Mouse (Mus musculus) hindbrain, embryonic 12.5 days (tissue): ENCODE data around the gene Zxdc. TPM values are rescaled to one million over a fixed set of nuclear protein-coding genes. Genes with fewer than 3 reads are reported as not detected.

Experiments
- ATAC-seq: fragments of 200-750 bp; cut with Nextera tagmentation; 2 replicates; pipeline ENCODE4 v1.8.0; 2017; ENCODE audit warnings: moderate TSS enrichment; ENCODE audit not compliant: low FRiP score
- H3K27ac ChIP-seq: fragments of 300-500 bp; sonication (generic); 2 replicates; pipeline ENCODE4 v1.5.1; 2016; ENCODE audit warnings: mild to moderate bottlenecking
- H3K27me3 ChIP-seq: fragments of 300-500 bp; sonication (generic); 2 replicates; pipeline ENCODE4 v1.6.1; 2016; ENCODE audit warnings: mild to moderate bottlenecking
- H3K36me3 ChIP-seq: fragments of 300-500 bp; sonication (generic); 2 replicates; pipeline ENCODE4 v1.6.1; 2016; ENCODE audit warnings: mild to moderate bottlenecking
- H3K4me1 ChIP-seq: fragments of 300-500 bp; sonication (generic); 2 replicates; pipeline ENCODE4 v1.6.1; 2016
- H3K4me2 ChIP-seq: fragments of 300-500 bp; sonication (generic); replicated peaks from 2 replicates; pipeline ENCODE4 v1.6.1; 2016; ENCODE audit warnings: mild to moderate bottlenecking
- H3K4me3 ChIP-seq: fragments of 300-500 bp; sonication (generic); 2 replicates; pipeline ENCODE4 v1.5.1; 2016; ENCODE audit warnings: mild to moderate bottlenecking
- H3K9ac ChIP-seq: fragments of 300-500 bp; sonication (generic); 2 replicates; pipeline ENCODE4 v1.6.1; 2016; ENCODE audit warnings: mild to moderate bottlenecking, moderate library complexity
- H3K9me3 ChIP-seq: fragments of 300-500 bp; sonication (generic); replicated peaks from 2 replicates; pipeline ENCODE4 v1.6.1; 2016; ENCODE audit warnings: mild to moderate bottlenecking
- WGBS: fragments of 180-500 bp; shearing (Covaris S2); methylation state at CpG from one replicate; pipeline ENCODE4 v1.1.7; 2016; 5-methylcytosine and 5-hydroxymethylcytosine counted together
- polyA plus RNA-seq: library from polyadenylated mRNA; unstranded; fragments of >200 nt; fragmentation: Nextera tagmentation; extraction: Ambion mirVana; gene quantifications from 2 replicates; pipeline ENCODE4 v1.2.1, GENCODE M21; 2016

Gene Zxdc
- polyA plus RNA-seq, 1 experiment from 2014 or later: 16.4 TPM

DNA sequence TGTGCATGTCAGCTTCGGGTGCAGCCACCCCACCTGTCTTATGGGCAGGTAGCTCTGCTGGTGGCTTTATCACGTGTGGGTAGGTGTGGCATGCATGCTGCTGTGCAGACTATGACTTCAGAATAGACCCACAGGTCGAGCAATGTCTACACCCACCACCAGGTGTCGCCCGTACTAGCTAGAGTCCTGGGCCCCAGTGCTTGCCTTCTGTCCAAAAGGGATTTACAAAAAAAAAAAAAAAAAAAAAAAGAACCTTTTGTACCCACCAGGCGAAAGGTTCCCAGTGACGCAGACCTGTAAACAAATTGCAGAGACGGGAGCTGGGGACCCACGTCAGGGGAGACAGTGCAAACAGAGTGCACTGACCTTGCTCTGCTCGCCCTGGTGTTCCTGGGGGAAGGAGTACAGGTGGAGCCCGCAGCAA, 65.9 kb downstream of the Zxdc start:
- Histone ChIP-seq H3K4me3 (no peak overlapping the region), H3K27me3 (no peaks in the 10 kb centered on the region), H3K9me3 (no peaks in the 10 kb centered on the region), H3K27ac (no peak overlapping the region), H3K4me2 (no peak overlapping the region), H3K9ac (no peak overlapping the region), H3K4me1 (no peaks in the 10 kb centered on the region), H3K36me3 (no peaks in the 10 kb centered on the region)
- peak; percentile 72 for ATAC-seq
- WGBS: 15% methylated on average over 11 of the region's 11 CpGs

GRCm38 (mm10) chr6:90436192-90436907, 67.1 kb downstream of the Zxdc start:
- Histone ChIP-seq H3K4me2 (no peak overlapping the region), H3K27me3 (no peaks in the 10 kb centered on the region), H3K27ac (no peak overlapping the region), H3K36me3 (no peaks in the 10 kb centered on the region), H3K4me1 (no peaks in the 10 kb centered on the region), H3K4me3 (no peak overlapping the region), H3K9me3 (no peaks in the 10 kb centered on the region), H3K9ac (no peak overlapping the region)
- no peak for ATAC-seq
- 87% methylated on average over 10 of the region's 10 CpGs for WGBS

DNA sequence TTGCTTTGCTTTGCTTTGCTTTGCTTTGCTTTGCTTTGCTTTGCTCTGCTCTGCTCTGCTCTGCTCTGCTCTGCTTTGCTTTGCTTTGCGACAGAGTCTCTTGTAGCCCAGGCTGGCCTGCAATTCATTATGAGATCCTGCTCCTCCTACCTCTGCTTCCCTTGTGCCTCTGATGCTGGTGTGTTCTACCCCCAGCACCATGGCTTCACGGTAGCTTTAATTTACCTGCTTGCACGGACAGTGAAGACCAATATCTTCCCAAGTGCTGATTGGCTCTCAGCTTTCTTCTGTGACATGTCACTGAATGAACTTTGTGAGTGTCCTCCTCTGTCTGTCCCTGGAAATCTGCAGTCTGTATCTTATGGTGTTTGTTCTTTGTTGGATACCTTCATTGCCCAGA, 67.7 kb downstream of the Zxdc start:
- Histone ChIP-seq H3K9ac (no peak overlapping the region), H3K4me2 (no peak overlapping the region), H3K4me1 (no peaks in the 10 kb centered on the region), H3K36me3 (no peaks in the 10 kb centered on the region), H3K27me3 (no peaks in the 10 kb centered on the region), H3K4me3 (no peak overlapping the region), H3K27ac (no peak overlapping the region), H3K9me3 (no peaks in the 10 kb centered on the region)
- WGBS: 89% methylated on average over 3 of the region's 3 CpGs
- ATAC-seq: no peak

- WGBS: 30% methylated on average over 4 of the region's 4 CpGs
- H3K4me2 ChIP-seq: no peak overlapping the region
- no peaks in the 10 kb centered on the region for H3K27me3 ChIP-seq
- no peak overlapping the region for H3K4me3 ChIP-seq
- no peaks in the 10 kb centered on the region for H3K9me3 ChIP-seq
- peak; percentile 74 for ATAC-seq
- H3K36me3 ChIP-seq: no peaks in the 10 kb centered on the region
- H3K9ac ChIP-seq: no peak overlapping the region
- peaks cover 7% of the 10 kb centered on the region for H3K4me1 ChIP-seq
- peak overlapping the region; percentile 57 for H3K27ac ChIP-seq
Measured at GRCm38 (mm10) chr6:90446883-90447282, 77.6 kb downstream of the Zxdc start.

DNA sequence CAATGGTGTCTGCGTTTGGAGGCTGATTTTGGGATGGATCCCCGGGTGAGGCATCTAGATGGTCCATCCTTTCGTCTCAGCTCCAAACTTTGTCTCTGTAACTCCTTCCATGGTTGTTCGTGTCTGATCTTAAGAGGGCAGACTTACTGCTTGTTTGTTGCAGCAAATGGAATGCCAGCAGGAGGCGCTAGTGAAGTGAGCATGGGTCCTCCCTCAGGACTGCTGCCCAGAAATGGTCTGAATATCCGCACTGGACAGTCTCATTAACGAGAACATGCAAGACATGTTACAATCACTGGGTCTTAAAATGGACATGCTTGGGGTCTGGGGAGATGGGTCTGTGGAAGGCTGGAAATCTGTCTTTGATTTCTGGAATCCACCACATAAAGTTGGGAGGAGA, 80.9 kb downstream of the Zxdc start:
- Histone ChIP-seq H3K4me3 (no peak overlapping the region), H3K9ac (no peak overlapping the region), H3K27me3 (no peaks in the 10 kb centered on the region), H3K27ac (no peak overlapping the region), H3K36me3 (no peaks in the 10 kb centered on the region), H3K4me2 (no peak overlapping the region), H3K4me1 (peaks cover 7% of the 10 kb centered on the region), H3K9me3 (no peaks in the 10 kb centered on the region)
- WGBS: 33% methylated on average over 7 of the region's 7 CpGs
- ATAC-seq: no peak

- peaks cover 7% of the 10 kb centered on the region for H3K4me1 ChIP-seq
- WGBS: 77% methylated on average over 5 of the region's 5 CpGs
- H3K27me3 ChIP-seq: no peaks in the 10 kb centered on the region
- no peak overlapping the region for H3K9ac ChIP-seq
- H3K27ac ChIP-seq: no peak overlapping the region
- H3K4me2 ChIP-seq: no peak overlapping the region
- no peaks in the 10 kb centered on the region for H3K36me3 ChIP-seq
- no peak overlapping the region for H3K4me3 ChIP-seq
- no peaks in the 10 kb centered on the region for H3K9me3 ChIP-seq
- ATAC-seq: no peak
Measured at GRCm38 (mm10) chr6:90450697-90451096, 81.4 kb downstream of the Zxdc start.

DNA sequence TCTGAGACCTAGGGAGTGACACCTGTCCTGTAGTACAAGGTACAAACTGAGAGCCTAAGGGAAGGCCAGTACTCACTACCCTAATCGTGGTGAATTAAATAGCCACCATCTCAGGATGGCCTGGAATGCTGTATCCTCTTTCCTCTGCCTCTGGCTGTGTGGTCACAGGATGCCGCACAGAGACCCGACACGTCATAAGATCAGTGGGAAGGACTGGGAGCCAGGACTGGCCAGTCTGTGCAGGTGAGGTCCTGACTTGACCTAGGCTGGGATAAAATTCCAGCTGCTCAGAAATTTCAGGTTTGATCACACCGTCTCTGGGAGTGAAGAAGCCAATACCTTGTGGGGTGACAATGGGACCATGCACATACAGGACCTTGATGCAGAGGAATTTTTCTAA, 82.2 kb downstream of the Zxdc start:
- ATAC-seq: no peak
- H3K9ac ChIP-seq: no peak overlapping the region
- no peak overlapping the region for H3K27ac ChIP-seq
- 91% methylated on average over 5 of the region's 5 CpGs for WGBS
- no peaks in the 10 kb centered on the region for H3K9me3 ChIP-seq
- H3K27me3 ChIP-seq: no peaks in the 10 kb centered on the region
- H3K36me3 ChIP-seq: no peaks in the 10 kb centered on the region
- H3K4me1 ChIP-seq: peaks cover 7% of the 10 kb centered on the region
- no peak overlapping the region for H3K4me2 ChIP-seq
- H3K4me3 ChIP-seq: no peak overlapping the region

DNA sequence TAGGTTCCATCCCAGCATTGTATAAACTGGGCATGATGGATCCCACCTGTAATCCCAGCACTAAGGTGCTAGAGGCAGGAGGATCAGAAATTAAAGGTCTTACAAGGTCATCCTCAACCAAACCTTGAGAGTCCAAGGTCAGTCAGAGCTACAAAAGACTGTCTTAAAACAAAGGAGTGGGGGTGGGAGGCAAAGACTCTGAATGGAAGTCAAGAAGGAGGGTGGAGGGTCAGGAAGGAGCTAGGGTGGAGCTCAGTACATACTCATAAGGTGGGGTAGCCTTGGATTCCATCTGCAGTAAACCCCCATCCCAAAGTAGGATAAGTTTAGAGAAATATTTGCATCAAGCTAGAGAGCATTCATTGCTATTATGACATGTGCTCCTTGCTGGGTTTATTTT, 83.3 kb downstream of the Zxdc start:
- H3K4me1 ChIP-seq: no peaks in the 10 kb centered on the region
- H3K27ac ChIP-seq: no peak overlapping the region
- H3K27me3 ChIP-seq: no peaks in the 10 kb centered on the region
- no peaks in the 10 kb centered on the region for H3K9me3 ChIP-seq
- no peak overlapping the region for H3K9ac ChIP-seq
- H3K4me2 ChIP-seq: no peak overlapping the region
- H3K4me3 ChIP-seq: no peak overlapping the region
- no peak for ATAC-seq
- H3K36me3 ChIP-seq: no peaks in the 10 kb centered on the region

Other genes with a start within 250 kb of the Zxdc start
- not detected in 2 replicates for gene Vmn1r51, start 246.9 kb upstream of the Zxdc start, polyA plus RNA-seq
- gene Vmn1r52, start 194.7 kb upstream of the Zxdc start, polyA plus RNA-seq: not detected in 2 replicates
- gene V1ra8, start 166.7 kb upstream of the Zxdc start, polyA plus RNA-seq: not detected in 2 replicates
- gene Vmn1r53, start 145.1 kb upstream of the Zxdc start, polyA plus RNA-seq: not detected in 2 replicates
- 0.08 TPM in 1 of 2 replicates, not detected in the other for gene Vmn1r54, start 123.2 kb upstream of the Zxdc start, polyA plus RNA-seq
- not detected in 2 replicates for gene BC048671, start 68.3 kb upstream of the Zxdc start, polyA plus RNA-seq
- gene Chst13, start 44.3 kb upstream of the Zxdc start, polyA plus RNA-seq: 0.17 TPM in 1 of 2 replicates, not detected in the other
- not detected in 2 replicates for gene Uroc1, start 36.2 kb upstream of the Zxdc start, polyA plus RNA-seq
- 2.8 and 3.8 TPM in 2 replicates for gene Cfap100, start 59.3 kb downstream of the Zxdc start, polyA plus RNA-seq
- 6.3 and 6.9 TPM in 2 replicates for gene Klf15, start 93.1 kb downstream of the Zxdc start, polyA plus RNA-seq
- 13.0 and 19.4 TPM in 2 replicates for gene Aldh1l1, start 116.9 kb downstream of the Zxdc start, polyA plus RNA-seq
- 3.6 TPM in 2 replicates for gene Slc41a3, start 235.2 kb downstream of the Zxdc start, polyA plus RNA-seq